Mouse (Mus musculus) ES-Bruce4 (cell line): Measurements from ENCODE around the gene Ypel2. TPM values are rescaled to one million over a fixed set of nuclear protein-coding genes. Genes with fewer than 3 reads are reported as not detected.

Experiments used
- H3K27ac ChIP-seq: 2 replicates; pipeline ENCODE4 v1.5.1; 2012; ENCODE audit warnings: low read length, inconsistent platforms; ENCODE audit not compliant: insufficient read depth
- H3K27me3 ChIP-seq: 2 replicates; pipeline ENCODE4 v1.6.1; 2012; ENCODE audit warnings: mild to moderate bottlenecking, low read length, inconsistent platforms; ENCODE audit not compliant: control insufficient read depth, poor library complexity, insufficient read depth, severe bottlenecking
- H3K36me3 ChIP-seq: 2 replicates; pipeline ENCODE4 v1.6.1; 2012; ENCODE audit warnings: inconsistent platforms, mild to moderate bottlenecking, low read length, moderate library complexity; ENCODE audit not compliant: control insufficient read depth, poor library complexity, insufficient read depth, severe bottlenecking
- H3K4me1 ChIP-seq: one replicate; pipeline ENCODE4 v1.8.1; 2011; ENCODE audit warnings: low read length; ENCODE audit not compliant: control insufficient read depth, insufficient read depth
- H3K4me3 ChIP-seq: 2 replicates; pipeline ENCODE4 v1.5.1; 2011; ENCODE audit warnings: low read depth, mild to moderate bottlenecking, low read length
- H3K9ac ChIP-seq: 2 replicates; pipeline ENCODE4 v1.6.1; 2012; ENCODE audit warnings: low read depth, mild to moderate bottlenecking, inconsistent platforms; ENCODE audit not compliant: poor library complexity, severe bottlenecking
- H3K9me3 ChIP-seq: replicated peaks from 2 replicates; pipeline ENCODE4 v1.6.1; 2012; ENCODE audit warnings: mild to moderate bottlenecking, low read length, inconsistent platforms; ENCODE audit not compliant: control insufficient read depth, poor library complexity, insufficient read depth, severe bottlenecking
- CTCF ChIP-seq: IDR thresholded peaks from one replicate; pipeline ENCODE4 v1.8.1; 2011; ENCODE audit warnings: low read depth, low read length
- EP300 ChIP-seq: IDR thresholded peaks from 2 replicates; pipeline ENCODE4 v1.6.1; 2011; ENCODE audit warnings: low read depth, low read length; ENCODE audit not compliant: insufficient read depth
- POLR2A ChIP-seq: IDR thresholded peaks from one replicate; pipeline ENCODE4 v1.8.1; 2011; ENCODE audit warnings: low read length; ENCODE audit not compliant: insufficient read depth
- polyA plus RNA-seq: library from polyadenylated mRNA; stranded (reverse); fragments of >200 nt; gene quantifications from 2 replicates; pipeline ENCODE4 v1.2.4, GENCODE M21; 2011; ENCODE audit warnings: low read depth; ENCODE audit not compliant: missing spikeins, insufficient read depth, insufficient read length

Gene Ypel2
- polyA plus RNA-seq, 1 experiment: 6.9 TPM

- no peaks in the 10 kb centered on the region for H3K27me3 ChIP-seq
- H3K9ac ChIP-seq: no peak overlapping the region
- no peak overlapping the region for H3K27ac ChIP-seq
- H3K4me3 ChIP-seq: no peak overlapping the region
- peaks cover 2% of the 10 kb centered on the region for H3K4me1 ChIP-seq
- H3K9me3 ChIP-seq: peaks cover 5% of the 10 kb centered on the region; the same call in 1 of the 2 replicates
- TF ChIP-seq CTCF (no peak), EP300 (no peak), POLR2A (no peak)
- H3K36me3 ChIP-seq: no peaks in the 10 kb centered on the region
Measured at GRCm38 (mm10) chr11:86949951-86950441, 43.5 kb downstream of the Ypel2 start.

GRCm38 (mm10) chr11:86946644-86947195, 46.8 kb downstream of the Ypel2 start:
- Histone ChIP-seq H3K27ac (0 out of 2 replicates have a peak overlapping the region, but pooled peaks have one; percentile 4), H3K9ac (no peak overlapping the region)
- TF ChIP-seq POLR2A (no peak), EP300 (no peak), CTCF (no peak)

GRCm38 (mm10) chr11:86945933-86946332, 47.6 kb downstream of the Ypel2 start:
- H3K9me3 ChIP-seq: no peaks in the 10 kb centered on the region
- H3K27me3 ChIP-seq: no peaks in the 10 kb centered on the region
- no peak overlapping the region for H3K9ac ChIP-seq
- no peaks in the 10 kb centered on the region for H3K4me1 ChIP-seq
- H3K4me3 ChIP-seq: no peak overlapping the region
- H3K36me3 ChIP-seq: no peaks in the 10 kb centered on the region; the same call in 1 of the 2 replicates
- TF ChIP-seq CTCF (no peak), EP300 (no peak), POLR2A (no peak)
- no peak overlapping the region for H3K27ac ChIP-seq

More at GRCm38 (mm10) chr11:86946644-86947195, 46.8 kb downstream of the Ypel2 start:
- Histone ChIP-seq H3K36me3 (no peaks in the 10 kb centered on the region; the same call in 1 of the 2 replicates), H3K4me1 (no peaks in the 10 kb centered on the region), H3K9me3 (no peaks in the 10 kb centered on the region), H3K4me3 (no peak overlapping the region), H3K27me3 (no peaks in the 10 kb centered on the region)

- no peaks in the 10 kb centered on the region; the same call in 1 of the 2 replicates for H3K36me3 ChIP-seq
- H3K4me1 ChIP-seq: no peaks in the 10 kb centered on the region
- H3K9me3 ChIP-seq: no peaks in the 10 kb centered on the region
- no peak overlapping the region for H3K4me3 ChIP-seq
- H3K27me3 ChIP-seq: no peaks in the 10 kb centered on the region
- TF ChIP-seq POLR2A: no peak
- TF ChIP-seq CTCF: no peak
- no peak for TF ChIP-seq EP300
- no peak overlapping the region for H3K9ac ChIP-seq
- no peak overlapping the region for H3K27ac ChIP-seq
Measured at GRCm38 (mm10) chr11:86945058-86945457, 48.4 kb downstream of the Ypel2 start.

GRCm38 (mm10) chr11:86944539-86944938, 49.0 kb downstream of the Ypel2 start:
- TF ChIP-seq EP300 (no peak), CTCF (no peak), POLR2A (no peak)
- H3K4me1 ChIP-seq: no peaks in the 10 kb centered on the region
- H3K27me3 ChIP-seq: no peaks in the 10 kb centered on the region
- no peak overlapping the region for H3K27ac ChIP-seq
- no peaks in the 10 kb centered on the region; the same call in 1 of the 2 replicates for H3K36me3 ChIP-seq
- H3K9ac ChIP-seq: no peak overlapping the region
- H3K9me3 ChIP-seq: no peaks in the 10 kb centered on the region
- H3K4me3 ChIP-seq: no peak overlapping the region

- H3K4me3 ChIP-seq: no peak overlapping the region
- H3K9ac ChIP-seq: no peak overlapping the region
- H3K36me3 ChIP-seq: no peaks in the 10 kb centered on the region; the same call in 1 of the 2 replicates
- H3K9me3 ChIP-seq: no peaks in the 10 kb centered on the region
- TF ChIP-seq CTCF: no peak
- TF ChIP-seq EP300: no peak
- TF ChIP-seq POLR2A: no peak
- H3K4me1 ChIP-seq: no peaks in the 10 kb centered on the region
- no peaks in the 10 kb centered on the region for H3K27me3 ChIP-seq
- H3K27ac ChIP-seq: no peak overlapping the region
Measured at GRCm38 (mm10) chr11:86941904-86942303, 51.6 kb downstream of the Ypel2 start.
